Mouse (Mus musculus) T-helper 17 cell (primary cell): Measurements from ENCODE around the gene Crot.

Source experiments
- in situ Hi-C, 2 experiments: fragments of 300-600 bp; cut with MboI, MseI; formaldehyde crosslinking; loops; 1 replicate in 1 of 2; 2 replicates in 1 of 2; pipeline ENCODE4 v1.15.1; 2025; ENCODE audit warnings: high pct_unique_total_duplicates in 2 of 2

Gene Crot

GRCm38 (mm10) chr5:8997513-8997895 is 380 bp upstream of the Crot start:
- in situ Hi-C loops = loop anchor here in 1 of 2 experiments (5.0 kb wide), 1 partner anchor 100 kb away; no protein-coding TSS in a partner anchor

- in situ Hi-C loops = loop anchor here in 1 of 2 experiments (5.0 kb wide), 1 partner anchor 101 kb away; no protein-coding TSS in a partner anchor
These were observed 998 bp downstream of the Crot start for GRCm38 (mm10) chr5:8995966-8996685.

GRCm38 (mm10) chr5:8991626-8992025 is 5.5 kb downstream of the Crot start:
- in situ Hi-C loops = loop anchor here (5.0 kb wide), 2 partner anchors 56 to 66 kb away; no protein-coding TSS in a partner anchor

- in situ Hi-C loops = loop anchor here (5.0 kb wide), 2 partner anchors 57 to 67 kb away; no protein-coding TSS in a partner anchor
These were observed 6.6 kb downstream of the Crot start for GRCm38 (mm10) chr5:8990526-8990925.

- in situ Hi-C loops = no loop called here
These were observed 9.2 kb downstream of the Crot start for GRCm38 (mm10) chr5:8987925-8988324.

GRCm38 (mm10) chr5:8985470-8985869 is 11.7 kb downstream of the Crot start:
- in situ Hi-C loops = no loop called here

- in situ Hi-C loops = no loop called here
These were observed 22.4 kb downstream of the Crot start for GRCm38 (mm10) chr5:8974721-8975120.

- in situ Hi-C loops = no loop called here
These were observed 24.8 kb downstream of the Crot start for GRCm38 (mm10) chr5:8972355-8972754.

- in situ Hi-C loops = no loop called here
These were observed 26.4 kb downstream of the Crot start for GRCm38 (mm10) chr5:8970694-8971093.

GRCm38 (mm10) chr5:8964487-8964886 is 32.6 kb downstream of the Crot start:
- in situ Hi-C loops = no loop called here

GRCm38 (mm10) chr5:8960534-8960933 is 36.6 kb downstream of the Crot start:
- in situ Hi-C loops = no loop called here

GRCm38 (mm10) chr5:8955544-8955943 is 41.6 kb downstream of the Crot start:
- in situ Hi-C loops = no loop called here

GRCm38 (mm10) chr5:8953660-8954059 is 43.5 kb downstream of the Crot start:
- in situ Hi-C loops = no loop called here

- in situ Hi-C loops = loop anchor here (5.0 to 25.0 kb wide), 2 partner anchors 165 to 490 kb away; no protein-coding TSS in a partner anchor
These were observed 49.6 kb downstream of the Crot start for GRCm38 (mm10) chr5:8947423-8948110.

GRCm38 (mm10) chr5:8943836-8944235 is 53.3 kb downstream of the Crot start:
- in situ Hi-C loops = loop anchor here (5.0 to 25.0 kb wide), 2 partner anchors 168 to 493 kb away; no protein-coding TSS in a partner anchor

GRCm38 (mm10) chr5:8941266-8941665 is 55.9 kb downstream of the Crot start:
- in situ Hi-C loops = loop anchor here (5.0 to 25.0 kb wide), 2 partner anchors 171 to 496 kb away; no protein-coding TSS in a partner anchor

- in situ Hi-C loops = loop anchor here (25.0 kb wide), 1 partner anchor 499 kb away; no protein-coding TSS in a partner anchor
These were observed 59.2 kb downstream of the Crot start for GRCm38 (mm10) chr5:8937965-8938364.

GRCm38 (mm10) chr5:8928440-8928839 is 68.7 kb downstream of the Crot start:
- in situ Hi-C loops = loop anchor here (25.0 kb wide), 1 partner anchor 509 kb away; no protein-coding TSS in a partner anchor

- in situ Hi-C loops = no loop called here
These were observed 80.1 kb downstream of the Crot start for GRCm38 (mm10) chr5:8917069-8917468.

GRCm38 (mm10) chr5:8916400-8916799 is 80.7 kb downstream of the Crot start:
- in situ Hi-C loops = no loop called here
